Mouse (Mus musculus): ENCODE results near the gene Sirpa.
A peak's percentile ranks its signal among the peaks of the same experiment; 100 is the strongest.

The Sirpa gene

GRCm38 (mm10) chr2:129582261-129582660 lies 10.4 kb upstream of the Sirpa start:
- no peak for DNase-seq (ENCODE audit: low read depth in 1 of 2, low spot score in 2 of 2)

DNA sequence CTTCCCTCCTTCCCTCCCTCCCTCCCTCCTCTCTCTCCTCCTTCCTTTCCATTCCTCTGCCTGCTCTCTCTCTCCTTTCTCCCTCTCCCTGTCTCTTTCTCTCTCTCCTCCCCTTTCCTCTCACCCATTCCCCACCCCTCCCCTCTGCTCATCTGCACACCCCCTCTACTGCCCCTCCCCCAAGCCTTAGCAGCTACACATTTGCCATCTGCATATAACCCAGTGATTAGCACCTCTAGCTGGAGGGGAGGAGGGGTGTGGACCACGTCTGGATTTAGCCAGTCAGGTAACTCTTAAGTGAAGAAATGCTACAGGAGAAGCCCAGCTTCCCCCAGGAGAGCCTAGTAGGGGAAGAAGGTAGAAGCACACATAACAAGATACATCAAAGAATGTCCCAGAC lies 7.7 kb upstream of the Sirpa start:
- DNase-seq (ENCODE audit: low read depth in 1 of 2, low spot score in 2 of 2) = no peak

DNA sequence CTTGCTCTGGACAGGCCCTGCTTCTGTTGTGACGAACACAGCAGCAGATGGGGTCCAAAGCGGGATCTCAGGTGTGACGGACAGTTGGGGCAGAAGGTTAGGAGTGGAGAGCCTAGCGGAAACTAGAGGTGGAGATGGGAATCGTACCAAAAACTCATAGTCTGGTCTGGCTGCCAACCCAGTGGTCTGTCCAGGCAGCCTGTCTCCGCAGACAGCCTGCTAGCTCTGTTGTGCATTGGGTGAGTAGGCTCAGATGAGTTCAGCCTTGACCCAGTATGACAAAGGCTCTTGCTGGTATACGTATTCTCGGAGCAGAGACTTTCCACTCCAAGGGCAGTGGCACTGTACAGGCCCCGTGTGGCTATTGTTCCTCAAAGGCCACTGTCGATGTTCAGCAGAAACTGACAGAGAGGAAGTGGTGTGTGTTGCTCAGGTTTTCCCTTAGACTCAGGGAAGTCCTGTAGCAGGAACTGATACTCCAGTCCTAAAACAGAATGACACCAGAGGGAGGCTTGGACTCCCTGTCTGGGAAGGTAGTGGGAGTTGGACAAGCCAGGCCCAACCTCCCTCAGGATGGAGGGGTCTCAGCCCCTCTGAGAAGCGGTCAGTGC lies 6.6 kb upstream of the Sirpa start:
- DNase-seq (ENCODE audit: low read depth in 1 of 2, low spot score in 2 of 2) = peak; percentile 58 to 63

DNA sequence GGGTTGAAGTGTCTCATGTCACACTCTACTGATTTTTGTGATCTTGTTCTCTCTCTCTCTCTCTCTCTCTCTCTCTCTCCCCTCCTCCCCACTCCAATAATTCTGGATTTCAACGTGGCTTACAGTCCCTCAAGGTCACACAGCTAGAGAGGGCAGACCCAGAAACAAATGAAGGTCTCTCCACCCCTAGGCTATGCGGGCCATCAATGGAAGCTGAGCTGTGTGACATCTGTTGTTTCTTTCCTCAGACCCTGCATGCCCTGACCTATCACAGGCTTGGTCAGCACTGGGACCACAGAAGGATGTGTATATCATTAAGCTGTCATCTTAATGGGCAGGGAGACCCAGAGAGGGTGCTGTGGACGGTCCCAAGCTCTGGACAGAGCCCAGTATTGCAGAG lies 5.4 kb upstream of the Sirpa start:
- no peak for DNase-seq (ENCODE audit: low read depth in 1 of 2, low spot score in 2 of 2)

- DNase-seq (ENCODE audit: low read depth in 1 of 2, low spot score in 2 of 2) = no peak
Observed at GRCm38 (mm10) chr2:129587825-129588251, 4.8 kb upstream of the Sirpa start.

DNA sequence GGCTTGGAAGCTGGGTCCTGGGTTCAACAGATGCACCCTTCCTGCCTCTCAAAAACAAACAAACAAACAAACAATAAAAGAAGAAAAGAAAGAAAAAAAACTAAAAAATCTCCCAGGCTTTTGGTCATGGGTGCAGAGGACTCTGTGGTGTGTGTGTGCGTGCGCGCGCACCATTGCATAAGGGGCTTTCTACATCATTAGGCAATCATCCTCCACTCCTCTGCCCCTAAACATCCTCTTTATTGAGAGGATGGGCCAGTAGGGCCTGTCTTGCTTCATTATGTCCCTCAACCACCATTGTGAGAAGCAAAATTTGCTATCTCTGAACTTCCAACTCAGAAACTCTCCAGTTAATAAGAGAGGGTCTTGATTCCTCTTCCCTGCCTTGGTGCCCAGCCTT lies 738 bp upstream of the Sirpa start:
- DNase-seq (ENCODE audit: low read depth in 1 of 2, low spot score in 2 of 2) = peak; percentile 58 to 77

GRCm38 (mm10) chr2:129593141-129593875 lies 673 bp downstream of the Sirpa start:
- peak in 1 of 2 experiments; percentile 58 for DNase-seq (ENCODE audit: low read depth in 1 of 2, low spot score in 2 of 2)

- peak in 1 of 2 experiments; percentile 62 for DNase-seq (ENCODE audit: low read depth in 1 of 2, low spot score in 2 of 2)
Observed at GRCm38 (mm10) chr2:129593876-129594421, 1.3 kb downstream of the Sirpa start.

DNA sequence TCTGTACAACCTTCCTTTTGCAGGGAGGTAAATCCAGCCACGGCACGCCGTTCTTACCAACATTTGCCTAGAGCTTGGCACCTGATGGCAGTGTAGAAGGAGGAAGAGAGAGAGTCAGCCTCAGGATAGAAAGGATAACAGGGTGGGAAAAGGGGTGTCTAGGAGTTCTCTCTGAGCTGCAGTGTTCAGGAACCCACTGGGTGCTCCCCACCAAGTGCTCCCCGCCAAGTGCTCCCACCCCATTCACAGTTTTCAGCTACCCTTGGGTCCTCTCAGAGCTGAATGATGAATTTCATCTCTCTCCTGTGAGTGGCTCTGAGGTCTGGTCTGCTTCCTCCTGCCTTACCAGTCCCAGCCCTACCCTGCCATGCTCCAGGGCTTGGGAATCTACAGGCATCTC lies 1.9 kb downstream of the Sirpa start:
- DNase-seq (ENCODE audit: low read depth in 1 of 2, low spot score in 2 of 2) = no peak

GRCm38 (mm10) chr2:129595206-129595605 lies 2.6 kb downstream of the Sirpa start:
- no peak for DNase-seq (ENCODE audit: low read depth in 1 of 2, low spot score in 2 of 2)

DNA sequence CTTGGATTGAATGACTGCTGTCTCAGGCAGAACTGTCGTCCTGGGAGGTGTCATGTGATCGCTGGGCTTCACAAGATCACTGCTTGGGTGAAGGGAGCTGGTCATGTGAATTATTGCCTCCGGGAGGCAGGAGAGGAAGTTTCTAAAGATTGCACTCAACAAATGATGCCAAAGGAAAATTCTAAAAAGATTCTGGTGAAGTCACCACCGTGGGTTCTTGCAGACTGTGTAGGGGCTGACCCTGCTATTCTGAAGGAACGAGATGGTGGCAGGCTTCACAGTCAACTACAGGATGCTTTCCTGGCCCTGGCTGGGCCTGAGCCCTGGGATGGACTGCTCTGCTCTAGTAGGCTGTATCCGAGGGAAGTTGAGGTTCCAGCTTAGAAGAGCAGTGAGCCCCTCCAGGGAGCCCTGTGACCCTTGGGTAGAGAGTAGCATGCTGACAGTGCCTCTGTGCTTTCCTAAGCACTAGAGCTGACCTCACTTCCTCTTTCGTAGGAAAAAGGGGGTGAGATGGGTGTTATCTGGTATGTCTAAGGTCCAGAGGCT lies 3.1 kb downstream of the Sirpa start:
- DNase-seq (ENCODE audit: low read depth in 1 of 2, low spot score in 2 of 2) = peak; percentile 51 to 73

DNA sequence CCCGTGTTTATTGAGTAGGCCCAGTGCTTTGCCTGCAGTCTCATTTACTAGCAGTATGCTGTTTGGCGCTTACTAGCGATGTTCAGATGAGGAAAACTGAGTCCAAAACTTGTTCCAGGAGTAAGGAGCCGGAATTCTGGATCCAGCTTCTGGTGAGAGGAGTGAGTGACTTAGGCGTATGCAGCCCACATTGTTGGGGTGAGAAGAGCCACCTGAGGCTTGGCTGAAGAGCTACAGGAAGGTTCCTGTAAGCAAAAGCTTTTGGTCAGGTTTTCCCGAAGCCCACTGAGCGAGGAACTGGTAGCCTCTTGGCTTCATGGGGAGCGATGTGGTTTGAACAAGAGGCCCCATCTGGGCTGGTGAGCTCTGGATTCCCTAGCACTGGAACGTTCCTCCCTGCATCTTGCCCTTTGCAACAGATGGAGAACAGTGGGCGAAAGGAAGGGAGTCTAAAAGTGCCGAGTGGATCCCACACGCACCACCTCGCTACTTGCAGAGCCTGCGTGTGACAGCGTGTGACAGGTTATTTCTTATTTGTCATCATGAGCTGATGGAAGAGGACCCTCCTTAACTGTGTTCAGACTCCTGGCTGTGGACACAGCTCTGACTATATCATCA lies 4.0 kb downstream of the Sirpa start:
- DNase-seq (ENCODE audit: low read depth in 1 of 2, low spot score in 2 of 2) = no peak

- DNase-seq (ENCODE audit: low read depth in 1 of 2, low spot score in 2 of 2) = no peak
Observed at GRCm38 (mm10) chr2:129597581-129597980, 4.9 kb downstream of the Sirpa start.

DNA sequence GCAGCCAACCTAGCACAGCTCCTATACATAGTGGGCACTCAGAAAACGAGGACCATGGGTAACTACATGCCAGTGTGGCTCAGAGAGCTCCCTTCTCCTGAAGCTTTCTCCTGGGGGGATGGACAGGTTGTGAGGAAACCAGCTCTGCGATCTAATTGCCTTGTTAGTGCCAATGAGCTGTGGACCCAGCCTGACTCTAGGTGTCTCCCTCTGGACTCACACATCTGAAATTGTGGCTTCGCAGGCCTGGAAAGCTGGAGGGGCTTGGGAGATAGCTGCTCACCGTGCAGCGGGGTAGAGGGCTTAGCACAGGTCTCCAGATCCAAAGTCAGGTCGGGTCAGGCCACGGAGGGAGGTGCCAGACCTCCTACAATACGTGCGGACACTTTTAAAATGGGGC lies 5.5 kb downstream of the Sirpa start:
- DNase-seq (ENCODE audit: low read depth in 1 of 2, low spot score in 2 of 2) = no peak

DNA sequence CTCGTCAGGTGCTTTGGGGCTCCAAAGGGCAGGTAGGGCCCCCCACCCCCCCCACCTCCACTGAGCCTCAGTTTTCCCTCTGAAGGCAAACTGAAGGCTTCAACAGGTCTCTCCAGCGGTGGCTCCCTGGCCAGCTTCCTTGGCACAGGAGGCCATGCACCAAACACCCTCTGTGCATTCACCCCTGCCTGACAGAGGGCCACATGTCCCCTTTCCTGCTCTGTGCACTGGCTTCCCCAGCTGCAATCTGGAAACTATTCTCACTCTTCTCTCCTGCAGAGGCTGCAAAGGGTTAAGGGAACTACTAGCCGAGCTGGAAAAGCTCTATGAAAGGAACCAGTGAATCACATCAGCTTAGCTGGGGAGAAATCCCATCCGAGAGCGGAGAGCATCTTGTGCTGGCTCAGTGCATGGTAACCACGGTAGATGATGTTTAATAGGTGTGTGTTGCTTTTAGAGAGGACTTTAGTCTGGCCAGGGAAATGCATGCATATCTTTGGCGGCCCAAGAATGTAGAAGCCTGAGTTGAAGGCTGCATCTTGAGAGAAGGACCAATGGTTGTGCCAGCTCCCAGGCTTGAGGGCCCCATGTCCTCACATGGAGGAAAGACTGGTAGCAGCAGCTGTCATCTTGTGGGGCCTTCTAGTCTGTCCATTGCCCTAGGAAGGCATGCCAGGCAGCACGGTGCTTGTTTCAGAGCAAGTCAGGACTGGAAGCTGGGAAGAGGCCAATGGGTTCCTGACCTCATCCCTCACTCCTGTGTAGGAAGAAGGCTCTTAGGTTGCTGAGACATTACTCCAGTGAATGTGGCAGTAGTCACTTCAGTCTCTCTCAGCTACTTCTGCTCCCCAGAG lies 6.8 kb downstream of the Sirpa start:
- DNase-seq (ENCODE audit: low read depth in 1 of 2, low spot score in 2 of 2) = no peak

DNA sequence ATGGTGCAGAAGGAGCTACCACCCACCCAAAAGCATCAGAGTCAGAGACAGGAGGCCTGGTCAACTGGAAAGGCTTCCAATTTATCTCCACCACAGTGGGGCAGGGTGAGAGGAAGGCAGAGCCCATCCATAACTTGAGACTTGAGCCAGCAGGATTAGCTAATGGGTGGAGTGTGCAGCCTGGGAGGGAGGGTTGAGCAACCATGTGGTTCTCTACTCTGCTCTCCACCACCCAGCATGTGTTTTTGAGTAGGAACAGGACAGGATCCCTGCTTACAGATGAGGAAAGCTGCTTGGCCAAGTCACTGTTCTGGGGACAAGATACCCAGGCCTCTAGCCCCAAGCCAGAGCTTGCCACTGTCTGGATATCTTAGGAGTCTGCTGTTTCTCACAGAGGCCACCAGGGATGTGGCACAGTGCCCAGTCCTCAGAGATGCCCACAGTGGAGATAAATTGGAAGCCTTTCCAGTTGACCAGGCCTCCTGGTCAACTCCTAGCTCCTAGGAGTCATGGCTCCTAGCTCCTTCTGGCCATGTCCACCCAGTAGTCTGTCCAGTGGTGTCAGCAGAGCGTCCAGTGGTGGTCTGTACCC lies 8.5 kb downstream of the Sirpa start:
- DNase-seq (ENCODE audit: low read depth in 1 of 2, low spot score in 2 of 2) = no peak

GRCm38 (mm10) chr2:129601894-129602663 lies 9.4 kb downstream of the Sirpa start:
- no peak for DNase-seq (ENCODE audit: low read depth in 1 of 2, low spot score in 2 of 2)

GRCm38 (mm10) chr2:129602856-129603255 lies 10.2 kb downstream of the Sirpa start:
- no peak for DNase-seq (ENCODE audit: low read depth in 1 of 2, low spot score in 2 of 2)

GRCm38 (mm10) chr2:129603536-129603935 lies 10.9 kb downstream of the Sirpa start:
- DNase-seq (ENCODE audit: low read depth in 1 of 2, low spot score in 2 of 2) = no peak

DNA sequence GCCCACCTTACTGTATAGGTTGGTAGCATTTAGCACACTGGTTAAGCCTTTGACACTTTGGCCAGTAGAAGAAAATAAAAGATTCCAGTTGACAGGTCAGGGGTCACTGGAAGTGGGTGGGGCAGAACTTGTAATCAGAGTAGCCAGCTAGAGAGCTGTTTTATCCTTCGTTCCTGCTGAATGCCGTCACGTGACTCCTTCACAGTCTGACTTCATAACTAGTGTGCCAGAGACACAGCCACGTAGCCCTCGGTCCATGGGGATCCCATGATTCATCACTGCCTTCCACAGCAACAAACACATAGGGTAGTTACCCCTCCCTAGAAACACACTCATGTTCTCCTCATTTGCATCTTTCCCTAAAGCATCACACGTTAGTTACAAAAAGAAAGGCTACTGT lies 11.4 kb downstream of the Sirpa start:
- no peak for DNase-seq (ENCODE audit: low read depth in 1 of 2, low spot score in 2 of 2)
